Comparison of ENCODE assay signal across 30 mouse cellular contexts in genomic region chr14:16273677-16274076, GRCm38 (mm10).
"Had no signal": no experiment of that assay in that cellular context is flagged by ENCODE, and none has a peak within 500 bp of the region (broad histone marks: within the 10 kb centered on the region; RNA-seq: fewer than 3 reads in every experiment).

No protein-coding gene starts in this region.

- H3K4me2 ChIP-seq: limb, embryonic 12.5 days; limb, embryonic 13.5 days; limb, embryonic 15.5 days; liver, embryonic 11.5 days; liver, embryonic 12.5 days; liver, embryonic 13.5 days; liver, embryonic 15.5 days; lung, embryonic 14.5 days; lung, embryonic 15.5 days; midbrain, embryonic 11.5 days; midbrain, embryonic 12.5 days; midbrain, embryonic 13.5 days; midbrain, embryonic 15.5 days; neural tube, embryonic 12.5 days; neural tube, embryonic 13.5 days had no signal

- H3K9ac ChIP-seq: limb, embryonic 12.5 days; limb, embryonic 13.5 days; limb, embryonic 15.5 days; liver, embryonic 12.5 days; liver, embryonic 13.5 days; liver, embryonic 14.5 days; liver, embryonic 15.5 days; liver, postnatal 0 days; lung, embryonic 14.5 days; lung, embryonic 15.5 days; midbrain, embryonic 12.5 days; midbrain, embryonic 13.5 days; midbrain, embryonic 15.5 days; neural tube, embryonic 12.5 days; neural tube, embryonic 13.5 days had no signal

- H3K4me1 ChIP-seq: limb, embryonic 10.5 days; limb, embryonic 12.5 days; limb, embryonic 13.5 days; limb, embryonic 15.5 days; liver, embryonic 12.5 days; liver, embryonic 13.5 days; liver, embryonic 15.5 days; lung, embryonic 15.5 days; midbrain, embryonic 10.5 days; midbrain, embryonic 12.5 days; midbrain, embryonic 13.5 days; midbrain, embryonic 15.5 days; neural tube, embryonic 12.5 days; neural tube, embryonic 13.5 days had no signal

- DNase-seq: left cerebral cortex, postnatal 4 days; liver; liver, embryonic 13.5 days; liver, postnatal 0 days; lung, adult 2 months; lung, embryonic 14.5 days; lung, postnatal 10 days; lung, postnatal 14 days; lung, postnatal 4 days; midbrain, embryonic 14.5 days had no signal

- H3K27me3 ChIP-seq: limb, embryonic 12.5 days; limb, embryonic 13.5 days; limb, embryonic 15.5 days; liver, embryonic 12.5 days; liver, embryonic 13.5 days; liver, embryonic 15.5 days; lung, embryonic 15.5 days; megakaryocyte, embryonic 14.5 days; midbrain, embryonic 12.5 days; midbrain, embryonic 13.5 days; midbrain, embryonic 15.5 days; neural tube, embryonic 12.5 days; neural tube, embryonic 13.5 days had no signal

- H3K36me3 ChIP-seq: limb, embryonic 10.5 days; midbrain, embryonic 10.5 days; midbrain, embryonic 12.5 days; midbrain, embryonic 15.5 days; neural tube, embryonic 12.5 days had no signal

- H3K27ac ChIP-seq: limb, embryonic 10.5 days; limb, embryonic 12.5 days; limb, embryonic 13.5 days; limb, embryonic 15.5 days; liver, embryonic 12.5 days; liver, embryonic 13.5 days; liver, embryonic 14.5 days; liver, embryonic 15.5 days; lung, embryonic 15.5 days; macrophage; midbrain, embryonic 10.5 days; midbrain, embryonic 12.5 days; midbrain, embryonic 13.5 days; midbrain, embryonic 15.5 days; neural tube, embryonic 12.5 days; neural tube, embryonic 13.5 days had no signal

- ATAC-seq: liver, embryonic 12.5 days; liver, postnatal 0 days; midbrain, embryonic 13.5 days; midbrain, embryonic 15.5 days; midbrain, embryonic 16.5 days had no signal

- H3K4me3 ChIP-seq: limb, embryonic 10.5 days; limb, embryonic 12.5 days; limb, embryonic 13.5 days; limb, embryonic 15.5 days; liver, embryonic 12.5 days; liver, embryonic 13.5 days; liver, embryonic 15.5 days; lung, embryonic 15.5 days; megakaryocyte, embryonic 14.5 days; midbrain, embryonic 10.5 days; midbrain, embryonic 12.5 days; midbrain, embryonic 13.5 days; midbrain, embryonic 15.5 days; myocyte; neural tube, embryonic 12.5 days; neural tube, embryonic 13.5 days had no signal

- H3K9me3 ChIP-seq: limb, embryonic 10.5 days; limb, embryonic 12.5 days; limb, embryonic 13.5 days; limb, embryonic 15.5 days; liver, embryonic 12.5 days; liver, embryonic 13.5 days; liver, embryonic 15.5 days; lung, embryonic 15.5 days; megakaryocyte, embryonic 14.5 days; midbrain, embryonic 10.5 days; midbrain, embryonic 12.5 days; midbrain, embryonic 13.5 days; midbrain, embryonic 15.5 days; neural tube, embryonic 12.5 days; neural tube, embryonic 13.5 days had no signal
